Comparison of ENCODE assay signal across 8 mouse cellular contexts in the genomic region with DNA sequence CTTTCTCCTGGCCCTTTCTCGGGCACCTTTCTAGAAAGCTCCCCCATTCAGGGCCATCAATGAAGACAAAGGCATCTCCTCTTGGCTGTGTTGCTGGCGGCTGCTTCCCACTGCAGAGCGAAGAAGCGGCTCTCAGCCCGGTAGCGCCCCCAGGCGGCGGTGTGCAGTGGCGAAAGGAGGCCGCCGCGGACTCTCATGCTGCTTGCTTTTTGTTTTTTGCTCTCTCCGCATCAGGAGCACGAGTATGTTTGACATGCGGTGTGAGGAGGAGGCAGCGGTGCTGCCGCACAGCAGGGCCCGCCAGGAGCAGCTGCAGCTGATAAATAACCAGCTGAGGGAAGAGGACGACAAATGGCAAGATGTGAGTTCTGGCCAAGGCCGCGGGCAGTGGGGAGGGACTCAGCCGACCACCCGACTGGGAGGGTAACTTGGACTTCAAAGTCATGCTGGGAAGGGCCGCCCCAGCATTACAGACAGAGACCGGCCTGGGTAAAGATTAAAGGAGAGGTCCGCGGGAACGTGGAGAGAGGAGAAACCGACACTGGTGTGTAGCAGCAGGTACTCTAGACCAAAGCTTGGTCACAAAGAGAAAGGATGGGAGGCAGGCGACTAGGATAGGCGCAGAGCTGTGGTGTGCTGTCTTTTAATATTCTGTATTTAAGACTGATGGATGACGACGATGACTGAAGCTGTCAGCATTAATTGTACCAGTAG.
DNase-seq lines count a peak whose midpoint lies in the region; ATAC-seq and TF ChIP-seq lines count a peak whose summit lies in the region.

No protein-coding gene starts in this region.

- no peak for TF ChIP-seq POLR2A in cortical plate, adult 2 months (IDR thresholded peaks at IDR 0.05; ENCODE audit: extremely low read depth, insufficient read depth, low read length)

- 5% methylated on average over 33 of the region's 33 CpGs for WGBS in intestine, embryonic 15.5 days

- peak overlapping the region; percentile 11; the same call in 1 of the 2 replicates for H3K9ac ChIP-seq in intestine, embryonic 15.5 days

- peak overlapping the region; percentile 76 for H3K4me2 ChIP-seq in intestine, embryonic 15.5 days (replicated peaks)

- H3K4me1 ChIP-seq in cortical plate, adult 2 months (ENCODE audit: control insufficient read depth, insufficient read depth, low read length), result no peaks in the 10 kb centered on the region; the same call in 1 of the 2 replicates
- H3K4me1 ChIP-seq in intestine, embryonic 15.5 days (replicated peaks), result no peaks in the 10 kb centered on the region

- no peaks in the 10 kb centered on the region for H3K27me3 ChIP-seq in intestine, embryonic 15.5 days (replicated peaks)

- H3K27ac ChIP-seq in cortical plate, adult 2 months (ENCODE audit: insufficient read depth, low read length), result no peak overlapping the region
- H3K27ac ChIP-seq in intestine, embryonic 15.5 days, result no peak overlapping the region

- TF ChIP-seq CTCF in cortical plate, adult 2 months (IDR thresholded peaks at IDR 0.05; ENCODE audit: extremely low read depth, insufficient read depth, low read length), result peak; percentile 56

- intact Hi-C loops in left cerebral cortex, postnatal 10 days (cut with DNase I), result no loop called here

- H3K9me3 ChIP-seq in intestine, embryonic 15.5 days, result no peaks in the 10 kb centered on the region

- peak; percentile 83 for ATAC-seq in intestine, embryonic 15.5 days
- ATAC-seq in activated CD4-positive, CD25-positive, alpha-beta regulatory T cell, adult 4 months, result no peak

- H3K4me3 ChIP-seq in cortical plate, adult 2 months (ENCODE audit: insufficient read depth, low read length), result peak overlapping the region; percentile 38
- H3K4me3 ChIP-seq in intestine, embryonic 15.5 days (replicated peaks), result peak overlapping the region; percentile 33

- H3K36me3 ChIP-seq in intestine, embryonic 15.5 days, result no peaks in the 10 kb centered on the region

- peak; percentile 91 for DNase-seq in adrenal gland, postnatal 14 days
- peak; percentile 94 for DNase-seq in gastrocnemius, postnatal 10 days
- peak; percentile 79 to 88 for DNase-seq in left cerebral cortex, postnatal 10 days (ENCODE audit: extremely low spot score in 1 of 2, low spot score in 2 of 2)
- DNase-seq in mesoderm, embryonic 11.5 days (ENCODE audit: low read depth, low spot score), result peak; percentile 93
- peak; percentile 39 for DNase-seq in skeletal muscle tissue, adult 2 months (ENCODE audit: low read depth, low spot score)

Comparison
In these comparisons a context has a peak if more than half of its experiments do, and no peak if none do; other contexts are left out.
1. DNase-seq: peak in every context shown above with its lines; median percentile 94 in gastrocnemius, postnatal 10 days; 93 in mesoderm, embryonic 11.5 days; 91 in adrenal gland, postnatal 14 days; 84 in left cerebral cortex, postnatal 10 days; 39 in skeletal muscle tissue, adult 2 months.